8 mouse cellular contexts compared by ENCODE assay signal in genomic region chr7:45460860-45461314, GRCm38 (mm10). TPM values are rescaled to one million over a fixed set of nuclear protein-coding genes. Genes with fewer than 3 reads are reported as not detected.
DNase-seq lines count a peak whose midpoint lies in the region; ATAC-seq lines count a peak whose summit lies in the region.

No protein-coding gene starts in this region.

- no peaks in the 10 kb centered on the region for H3K9me3 ChIP-seq in neural tube, embryonic 11.5 days (ENCODE audit: control insufficient read depth, low read length)
- H3K9me3 ChIP-seq in forebrain, embryonic 15.5 days, result no peaks in the 10 kb centered on the region
- H3K9me3 ChIP-seq in hindbrain, embryonic 13.5 days, result no peaks in the 10 kb centered on the region
- no peaks in the 10 kb centered on the region for H3K9me3 ChIP-seq in midbrain, embryonic 15.5 days

- no peak overlapping the region; the same call in 1 of the 2 replicates for H3K4me3 ChIP-seq in neural tube, embryonic 11.5 days (ENCODE audit: low read depth, low read length)
- peak overlapping the region; percentile 61; the same call in 1 of the 2 replicates for H3K4me3 ChIP-seq in brown adipose tissue, adult 24 weeks (ENCODE audit: insufficient read depth, low read depth, low read length)
- no peak overlapping the region for H3K4me3 ChIP-seq in forebrain, embryonic 15.5 days
- H3K4me3 ChIP-seq in hindbrain, embryonic 13.5 days, result peak overlapping the region; percentile 86; the same call in 1 of the 2 replicates
- H3K4me3 ChIP-seq in midbrain, embryonic 15.5 days, result no peak overlapping the region

- ATAC-seq in neural tube, embryonic 11.5 days (ENCODE audit: insufficient read depth, low FRiP score, low TSS enrichment), result no peak
- no peak for ATAC-seq in forebrain, embryonic 15.5 days (replicated peaks)
- no peak for ATAC-seq in hindbrain, embryonic 13.5 days (ENCODE audit: low FRiP score)
- ATAC-seq in midbrain, embryonic 15.5 days (replicated peaks), result no peak

- peak overlapping the region; percentile 83 for H3K27ac ChIP-seq in neural tube, embryonic 11.5 days (ENCODE audit: low read depth, low read length)
- peak overlapping the region; percentile 93 for H3K27ac ChIP-seq in brown adipose tissue, adult 24 weeks (replicated peaks; ENCODE audit: low read depth, low read length)
- peak overlapping the region; percentile 96 for H3K27ac ChIP-seq in forebrain, embryonic 15.5 days (replicated peaks)
- peak overlapping the region; percentile 90 for H3K27ac ChIP-seq in hindbrain, embryonic 13.5 days
- peak overlapping the region; percentile 91 for H3K27ac ChIP-seq in midbrain, embryonic 15.5 days

- peak overlapping the region; percentile 57 for H3K9ac ChIP-seq in neural tube, embryonic 11.5 days (ENCODE audit: low read length)
- H3K9ac ChIP-seq in forebrain, embryonic 15.5 days (replicated peaks), result no peak overlapping the region
- peak overlapping the region; percentile 62; the same call in 1 of the 2 replicates for H3K9ac ChIP-seq in hindbrain, embryonic 13.5 days
- no peak overlapping the region for H3K9ac ChIP-seq in midbrain, embryonic 15.5 days

- peak; percentile 58 for DNase-seq in neural tube, embryonic 11.5 days (ENCODE audit: low spot score)
- no peak for DNase-seq in neural tube, embryonic 10.5 days (ENCODE audit: extremely low spot score, low spot score)
- DNase-seq in liver, result peak; percentile 95
- DNase-seq in urinary bladder, postnatal 14 days (ENCODE audit: low spot score), result peak; percentile 84

- peaks cover 26% of the 10 kb centered on the region for H3K4me1 ChIP-seq in neural tube, embryonic 11.5 days (ENCODE audit: control insufficient read depth, insufficient read depth, low read length)
- peaks cover 8% of the 10 kb centered on the region for H3K4me1 ChIP-seq in brown adipose tissue, adult 24 weeks (ENCODE audit: control insufficient read depth, insufficient read depth, insufficient read length, low read length)
- peaks cover 48% of the 10 kb centered on the region for H3K4me1 ChIP-seq in forebrain, embryonic 15.5 days
- H3K4me1 ChIP-seq in hindbrain, embryonic 13.5 days (replicated peaks), result peaks cover 57% of the 10 kb centered on the region
- H3K4me1 ChIP-seq in midbrain, embryonic 15.5 days, result peaks cover 49% of the 10 kb centered on the region

- H3K36me3 ChIP-seq in neural tube, embryonic 11.5 days (ENCODE audit: control insufficient read depth, insufficient read depth, low read length), result peaks cover 10% of the 10 kb centered on the region
- H3K36me3 ChIP-seq in forebrain, embryonic 15.5 days, result peaks cover 47% of the 10 kb centered on the region
- H3K36me3 ChIP-seq in hindbrain, embryonic 13.5 days, result peaks cover 58% of the 10 kb centered on the region
- H3K36me3 ChIP-seq in midbrain, embryonic 15.5 days (replicated peaks), result peaks cover 15% of the 10 kb centered on the region

- H3K4me2 ChIP-seq in neural tube, embryonic 11.5 days (ENCODE audit: low read depth), result peak overlapping the region; percentile 46; the same call in 1 of the 2 replicates
- H3K4me2 ChIP-seq in forebrain, embryonic 15.5 days (replicated peaks), result peak overlapping the region; percentile 56; the same call in 1 of the 2 replicates
- H3K4me2 ChIP-seq in hindbrain, embryonic 13.5 days, result peak overlapping the region; percentile 57
- H3K4me2 ChIP-seq in midbrain, embryonic 15.5 days, result peak overlapping the region; percentile 57; the same call in 1 of the 2 replicates

- 32% methylated on average over 13 of the region's 13 CpGs for WGBS in neural tube, embryonic 11.5 days
- 49% methylated on average over 13 of the region's 13 CpGs for whole genome bisulfite sequencing in forebrain, embryonic 15.5 days
- WGBS in hindbrain, embryonic 13.5 days, result 27% methylated on average over 13 of the region's 13 CpGs
- 44% methylated on average over 13 of the region's 13 CpGs for WGBS in midbrain, embryonic 15.5 days

- H3K27me3 ChIP-seq in neural tube, embryonic 11.5 days (ENCODE audit: control insufficient read depth, insufficient read depth, low read length), result no peaks in the 10 kb centered on the region
- H3K27me3 ChIP-seq in forebrain, embryonic 15.5 days, result no peaks in the 10 kb centered on the region
- H3K27me3 ChIP-seq in hindbrain, embryonic 13.5 days, result no peaks in the 10 kb centered on the region
- no peaks in the 10 kb centered on the region for H3K27me3 ChIP-seq in midbrain, embryonic 15.5 days (replicated peaks)

RNA-seq across cellular contexts. Expression of gene Ftl1, which starts 1.2 kb away (rescaled TPM):
- 5,316 and 5,449 TPM in 2 replicates for polyA plus RNA-seq in neural tube, embryonic 11.5 days (2014; fragmentation: Nextera tagmentation; extraction: Ambion mirVana)
- polyA plus RNA-seq in brown adipose tissue, adult 24 weeks (2012; ENCODE audit: insufficient read depth, insufficient read length, missing spikeins), result 1,179 and 1,214 TPM in 2 replicates
- polyA plus RNA-seq in forebrain, embryonic 15.5 days (2015; fragmentation: Nextera tagmentation; extraction: Ambion mirVana), result 6,132 and 6,335 TPM in 2 replicates
- polyA plus RNA-seq in hindbrain, embryonic 13.5 days (2015; fragmentation: Nextera tagmentation; extraction: Ambion mirVana), result 7,019 and 7,066 TPM in 2 replicates
- 6,021 and 6,209 TPM in 2 replicates for polyA plus RNA-seq in midbrain, embryonic 15.5 days (2015; fragmentation: Nextera tagmentation; extraction: Ambion mirVana)

RNA-seq across cellular contexts. Expression of gene Bax, which starts 5.8 kb away (rescaled TPM):
- polyA plus RNA-seq in neural tube, embryonic 11.5 days (2014; fragmentation: Nextera tagmentation; extraction: Ambion mirVana), result 193 and 206 TPM in 2 replicates
- 20.1 and 26.9 TPM in 2 replicates for polyA plus RNA-seq in brown adipose tissue, adult 24 weeks (2012; ENCODE audit: insufficient read depth, insufficient read length, missing spikeins)
- polyA plus RNA-seq in forebrain, embryonic 15.5 days (2015; fragmentation: Nextera tagmentation; extraction: Ambion mirVana), result 288 and 289 TPM in 2 replicates
- 253 and 271 TPM in 2 replicates for polyA plus RNA-seq in hindbrain, embryonic 13.5 days (2015; fragmentation: Nextera tagmentation; extraction: Ambion mirVana)
- 257 and 261 TPM in 2 replicates for polyA plus RNA-seq in midbrain, embryonic 15.5 days (2015; fragmentation: Nextera tagmentation; extraction: Ambion mirVana)

RNA-seq across cellular contexts. Expression of gene Tulp2, which starts 20.8 kb away (rescaled TPM):
- polyA plus RNA-seq in neural tube, embryonic 11.5 days (2014; fragmentation: Nextera tagmentation; extraction: Ambion mirVana), result 0.26 and 0.57 TPM in 2 replicates
- not detected in 2 replicates for polyA plus RNA-seq in brown adipose tissue, adult 24 weeks (2012; ENCODE audit: insufficient read depth, insufficient read length, missing spikeins)
- polyA plus RNA-seq in forebrain, embryonic 15.5 days (2015; fragmentation: Nextera tagmentation; extraction: Ambion mirVana), result 0.14 and 0.18 TPM in 2 replicates
- polyA plus RNA-seq in hindbrain, embryonic 13.5 days (2015; fragmentation: Nextera tagmentation; extraction: Ambion mirVana), result 0.13 and 0.22 TPM in 2 replicates
- 0.08 and 0.23 TPM in 2 replicates for polyA plus RNA-seq in midbrain, embryonic 15.5 days (2015; fragmentation: Nextera tagmentation; extraction: Ambion mirVana)

RNA-seq across cellular contexts. Expression of gene Ruvbl2, which starts 23.0 kb away (rescaled TPM):
- 165 and 172 TPM in 2 replicates for polyA plus RNA-seq in neural tube, embryonic 11.5 days (2014; fragmentation: Nextera tagmentation; extraction: Ambion mirVana)
- 75.4 and 79.6 TPM in 2 replicates for polyA plus RNA-seq in brown adipose tissue, adult 24 weeks (2012; ENCODE audit: insufficient read depth, insufficient read length, missing spikeins)
- 142 and 144 TPM in 2 replicates for polyA plus RNA-seq in forebrain, embryonic 15.5 days (2015; fragmentation: Nextera tagmentation; extraction: Ambion mirVana)
- 99.9 and 110 TPM in 2 replicates for polyA plus RNA-seq in hindbrain, embryonic 13.5 days (2015; fragmentation: Nextera tagmentation; extraction: Ambion mirVana)
- 107 and 117 TPM in 2 replicates for polyA plus RNA-seq in midbrain, embryonic 15.5 days (2015; fragmentation: Nextera tagmentation; extraction: Ambion mirVana)

RNA-seq across cellular contexts. Expression of gene Gm45808, which starts 25.7 kb away (rescaled TPM):
- not detected in 2 replicates for polyA plus RNA-seq in neural tube, embryonic 11.5 days (2014; fragmentation: Nextera tagmentation; extraction: Ambion mirVana)
- 6.9 TPM in 1 of 2 replicates, not detected in the other for polyA plus RNA-seq in brown adipose tissue, adult 24 weeks (2012; ENCODE audit: insufficient read depth, insufficient read length, missing spikeins)
- not detected in 2 replicates for polyA plus RNA-seq in forebrain, embryonic 15.5 days (2015; fragmentation: Nextera tagmentation; extraction: Ambion mirVana)
- polyA plus RNA-seq in hindbrain, embryonic 13.5 days (2015; fragmentation: Nextera tagmentation; extraction: Ambion mirVana), result not detected in 2 replicates
- not detected in 2 replicates for polyA plus RNA-seq in midbrain, embryonic 15.5 days (2015; fragmentation: Nextera tagmentation; extraction: Ambion mirVana)

Comparison
In these comparisons a context has a peak if more than half of its experiments do, and no peak if none do; other contexts are left out.
1. H3K4me3 ChIP-seq: peak in brown adipose tissue, adult 24 weeks (single experiment) and hindbrain, embryonic 13.5 days (single experiment); none in neural tube, embryonic 11.5 days (single experiment), forebrain, embryonic 15.5 days (single experiment) and midbrain, embryonic 15.5 days (single experiment).
2. H3K9ac ChIP-seq: peak in neural tube, embryonic 11.5 days (single experiment) and hindbrain, embryonic 13.5 days (single experiment); none in forebrain, embryonic 15.5 days (single experiment) and midbrain, embryonic 15.5 days (single experiment).
3. Peak in every context shown above with its lines, with median percentiles within 50 percentile points of each other: H3K27ac ChIP-seq and H3K4me2 ChIP-seq.